Mouse (Mus musculus) liver, embryonic 14.5 days (tissue): ENCODE measurements at regions not wholly inside any gene's neighbourhood (a gene's known extent, or its start where the extent isn't known, plus 50 kb on each side); places are given as distances from the start of the nearest gene placed in this dataset.

Source experiments
- ATAC-seq: fragments of 200-750 bp; cut with Nextera tagmentation; 2 replicates; pipeline ENCODE4 v1.8.0; 2017; ENCODE audit warnings: moderate number of reproducible peaks, mild to moderate bottlenecking, moderate library complexity; ENCODE audit not compliant: insufficient read depth
- DNase-seq, 3 experiments: peaks; one replicate each; pipeline ENCODE4 v3.0.0-alpha.2; 2012 to 2013; ENCODE audit warnings: low read depth in 3 of 3, low spot score in 3 of 3
- H3K27ac ChIP-seq: fragments of 300-500 bp; sonication (generic); 2 replicates; pipeline ENCODE4 v1.5.1; 2014; ENCODE audit warnings: moderate library complexity, mild to moderate bottlenecking, control low read depth, inconsistent platforms
- H3K27me3 ChIP-seq: fragments of 300-500 bp; sonication (generic); 2 replicates; pipeline ENCODE4 v1.6.1; 2014; ENCODE audit warnings: mild to moderate bottlenecking, low read length, moderate library complexity; ENCODE audit not compliant: control insufficient read depth, insufficient read depth
- H3K36me3 ChIP-seq: fragments of 300-500 bp; sonication (generic); replicated peaks from 2 replicates; pipeline ENCODE4 v1.6.1; 2014; ENCODE audit warnings: low read depth; ENCODE audit not compliant: control insufficient read depth, insufficient read depth
- H3K4me1 ChIP-seq, 2 experiments: fragments of 200-500 bp in 1 of 2; fragments of 300-500 bp in 1 of 2; sonication (generic) in 1 of 2; replicated peaks; 2 replicates each; pipeline ENCODE4 v1.6.1; 2012 to 2014; ENCODE audit warnings: antibody characterized with exemption in 1 of 2, inconsistent platforms in 1 of 2, low read length in 1 of 2; ENCODE audit not compliant: control insufficient read depth in 2 of 2, insufficient read depth in 2 of 2
- H3K4me2 ChIP-seq: fragments of 300-500 bp; sonication (generic); 2 replicates; pipeline ENCODE4 v1.6.1; 2014; ENCODE audit warnings: low read depth, mild to moderate bottlenecking, control low read depth, moderate library complexity
- H3K4me3 ChIP-seq, 2 experiments: fragments of 200-500 bp in 1 of 2; fragments of 300-500 bp in 1 of 2; sonication (generic) in 1 of 2; 2 replicates each; pipeline ENCODE4 v1.5.1; 2012 to 2014; ENCODE audit warnings: low read depth in 2 of 2, low read length in 2 of 2, mild to moderate bottlenecking in 2 of 2, control low read depth in 1 of 2, inconsistent platforms in 1 of 2, moderate library complexity in 1 of 2; ENCODE audit not compliant: insufficient read depth in 1 of 2
- H3K9ac ChIP-seq: fragments of 300-500 bp; sonication (generic); replicated peaks from 2 replicates; pipeline ENCODE4 v1.6.1; 2014; ENCODE audit warnings: mild to moderate bottlenecking, control low read depth, moderate library complexity
- H3K9me3 ChIP-seq: fragments of 300-500 bp; sonication (generic); 2 replicates; pipeline ENCODE4 v1.6.1; 2016; ENCODE audit warnings: low read length, mixed read lengths; ENCODE audit not compliant: control insufficient read depth
- CTCF ChIP-seq: IDR thresholded peaks from 2 replicates; pipeline ENCODE4 v1.5.1; 2016; ENCODE audit warnings: antibody characterized with exemption, low read depth, control low read depth
- EP300 ChIP-seq: IDR thresholded peaks from 2 replicates; pipeline ENCODE4 v1.6.1; 2016; ENCODE audit warnings: antibody characterized with exemption, low read depth
- whole genome bisulfite sequencing: fragments of 180-500 bp; shearing (Covaris S2); extraction: QIAGEN DNeasy Blood & Tissue Kit; methylation state at CpG from one replicate; pipeline ENCODE4 v1.1.7; 2014; ENCODE audit not compliant: insufficient replicate concordance; 5-methylcytosine and 5-hydroxymethylcytosine counted together

DNA sequence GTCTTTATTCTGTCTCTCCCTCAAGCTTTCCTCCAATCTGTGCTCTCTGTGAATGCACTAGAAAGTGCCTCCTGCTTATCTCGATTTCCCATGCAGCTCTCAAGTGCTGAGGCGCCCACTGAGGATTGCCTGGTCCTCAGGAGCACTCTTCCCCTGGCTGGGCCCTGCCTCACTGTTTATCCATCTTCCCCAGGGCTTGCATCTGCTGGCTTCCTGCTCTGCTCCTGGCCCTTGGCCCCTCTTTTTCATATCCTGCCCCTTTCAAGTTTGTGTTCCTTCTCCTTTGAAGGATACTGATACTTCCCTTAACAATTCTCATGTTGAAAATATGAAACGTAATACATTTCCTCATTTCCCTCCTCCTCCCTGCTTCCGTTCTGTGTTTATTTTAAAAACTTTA is 277.8 kb upstream of the Pou3f3 start:
- Histone ChIP-seq H3K27ac (no peak overlapping the region), H3K9ac (no peak overlapping the region), H3K27me3 (no peaks in the 10 kb centered on the region), H3K4me3 (no peak overlapping the region), H3K4me1 (no peaks in the 10 kb centered on the region; a peak in 1 of 4 replicates), H3K4me2 (no peak overlapping the region), H3K9me3 (no peaks in the 10 kb centered on the region), H3K36me3 (no peaks in the 10 kb centered on the region)
- no peak for TF ChIP-seq EP300
- TF ChIP-seq CTCF = no peak
- 26% methylated on average over 4 of the region's 4 CpGs for WGBS
- DNase-seq = no peak
- ATAC-seq = no peak

GRCm38 (mm10) chr1:42418233-42418632 is 277.3 kb upstream of the Pou3f3 start:
- H3K27ac ChIP-seq = no peak overlapping the region
- DNase-seq (no peak), ATAC-seq (no peak)
- no peaks in the 10 kb centered on the region for H3K9me3 ChIP-seq
- H3K4me2 ChIP-seq = no peak overlapping the region
- no peak overlapping the region for H3K4me3 ChIP-seq
- H3K4me1 ChIP-seq = no peaks in the 10 kb centered on the region; a peak in 1 of 4 replicates
- TF ChIP-seq EP300 (no peak), CTCF (no peak)
- H3K36me3 ChIP-seq = no peaks in the 10 kb centered on the region
- H3K27me3 ChIP-seq = no peaks in the 10 kb centered on the region
- no peak overlapping the region for H3K9ac ChIP-seq
- 18% methylated on average over 1 of the region's 1 CpGs for WGBS

DNA sequence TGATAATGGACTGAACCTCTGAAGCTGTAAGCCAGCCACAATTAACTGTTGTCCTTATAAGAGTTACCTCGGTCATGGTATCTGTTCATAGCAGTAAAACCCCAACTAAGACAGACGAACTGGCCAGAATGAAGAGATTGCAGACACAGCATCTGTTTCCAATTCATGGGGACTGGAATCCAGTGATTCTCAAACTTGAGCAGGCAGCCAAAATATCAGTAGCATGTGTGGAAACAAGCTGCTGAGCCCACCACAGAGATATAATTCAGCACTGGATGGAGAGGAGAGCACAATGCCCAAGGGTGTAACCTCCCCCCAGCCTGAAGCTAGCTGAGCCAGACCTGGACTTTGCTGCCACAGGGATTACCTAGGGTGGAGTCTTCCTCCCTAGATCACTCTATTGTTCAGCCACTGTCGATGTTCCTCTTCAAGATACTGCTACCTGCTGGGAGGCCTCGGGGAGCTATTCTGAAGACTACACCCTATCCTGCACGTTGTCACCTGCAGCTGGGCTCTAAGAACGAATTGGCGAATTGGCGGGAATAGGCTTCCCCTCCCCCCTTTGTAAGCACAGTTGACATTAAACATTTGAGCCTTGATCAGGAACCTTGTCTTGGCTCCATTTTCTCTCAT is 259.1 kb upstream of the Pou3f3 start:
- no peak overlapping the region for H3K4me2 ChIP-seq
- H3K27ac ChIP-seq = no peak overlapping the region
- H3K9me3 ChIP-seq = no peaks in the 10 kb centered on the region
- no peak overlapping the region for H3K4me3 ChIP-seq
- WGBS = 53% methylated on average over 8 of the region's 8 CpGs
- no peak overlapping the region for H3K9ac ChIP-seq
- TF ChIP-seq CTCF = no peak
- no peak for TF ChIP-seq EP300
- no peak for DNase-seq
- ATAC-seq = no peak
- no peaks in the 10 kb centered on the region for H3K27me3 ChIP-seq
- H3K36me3 ChIP-seq = no peaks in the 10 kb centered on the region
- no peaks in the 10 kb centered on the region for H3K4me1 ChIP-seq

DNA sequence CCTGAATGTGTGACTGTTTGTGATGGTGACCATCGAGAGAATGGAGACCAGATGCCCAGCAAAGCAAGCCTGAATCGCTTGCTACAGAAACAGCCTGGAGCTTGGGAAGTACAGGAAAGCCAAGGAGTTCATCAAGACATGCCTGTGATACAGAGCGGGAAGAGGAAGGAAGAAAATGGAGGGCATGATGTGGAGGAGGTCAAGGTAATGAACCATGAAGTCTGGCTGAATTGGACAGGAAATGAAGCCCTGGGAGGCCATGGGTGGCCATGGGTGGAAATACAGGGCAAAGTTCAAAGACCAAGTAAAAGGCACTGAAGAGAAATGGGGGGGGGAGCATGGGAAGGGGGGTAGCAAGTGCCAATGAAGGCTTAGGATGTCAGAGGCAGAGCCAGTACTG is 227.2 kb upstream of the Pou3f3 start:
- H3K4me2 ChIP-seq = no peak overlapping the region
- TF ChIP-seq EP300 (no peak), CTCF (no peak)
- no peaks in the 10 kb centered on the region for H3K36me3 ChIP-seq
- H3K4me3 ChIP-seq = no peak overlapping the region
- no peaks in the 10 kb centered on the region for H3K27me3 ChIP-seq
- DNase-seq (no peak), ATAC-seq (no peak)
- no peak overlapping the region for H3K9ac ChIP-seq
- 48% methylated on average over 3 of the region's 3 CpGs for WGBS
- no peaks in the 10 kb centered on the region for H3K4me1 ChIP-seq
- H3K27ac ChIP-seq = no peak overlapping the region
- H3K9me3 ChIP-seq = no peaks in the 10 kb centered on the region

DNA sequence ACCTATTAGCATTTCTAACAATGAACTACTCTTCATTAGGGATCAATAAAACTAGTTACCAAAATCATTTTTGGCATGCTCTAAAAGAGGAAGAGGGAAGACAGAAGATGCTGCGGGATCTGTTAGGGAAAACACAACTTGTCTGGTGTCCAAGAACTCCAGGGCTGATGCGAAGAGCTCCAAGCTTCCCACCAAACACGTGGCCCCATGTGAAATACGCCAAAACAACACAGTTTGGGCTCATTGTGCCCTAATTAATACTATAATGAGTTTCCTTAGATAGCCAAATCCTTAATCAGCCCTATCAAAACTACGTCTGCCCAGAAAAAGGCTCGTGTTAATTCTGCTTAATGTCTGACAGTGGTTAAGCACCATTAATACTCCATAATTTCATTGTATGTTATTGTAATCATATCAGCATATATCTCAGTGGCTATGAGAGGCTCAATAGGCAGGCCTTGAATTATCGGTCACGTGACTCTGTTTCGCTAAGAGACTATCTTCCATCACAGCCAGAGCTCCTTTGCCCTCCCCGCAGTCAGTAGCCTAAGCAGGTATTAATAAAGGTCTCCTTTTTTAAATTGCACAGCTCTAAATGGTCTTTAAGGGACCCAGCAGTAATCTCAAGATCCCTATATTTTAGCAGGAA is 223.6 kb upstream of the Pou3f3 start:
- DNase-seq (no peak), ATAC-seq (no peak)
- Histone ChIP-seq H3K36me3 (no peaks in the 10 kb centered on the region), H3K4me3 (no peak overlapping the region), H3K27me3 (no peaks in the 10 kb centered on the region), H3K4me1 (no peaks in the 10 kb centered on the region; a peak in 1 of 4 replicates), H3K9ac (no peak overlapping the region), H3K9me3 (no peaks in the 10 kb centered on the region), H3K4me2 (no peak overlapping the region), H3K27ac (no peak overlapping the region)
- TF ChIP-seq CTCF = no peak
- no peak for TF ChIP-seq EP300
- 69% methylated on average over 10 of the region's 10 CpGs for WGBS
